Mouse (Mus musculus) testis, postnatal 10 days (tissue): ENCODE measurements at regions not wholly inside any gene's neighbourhood (a gene's known extent, or its start where the extent isn't known, plus 50 kb on each side); places are given as distances from the start of the nearest gene placed in this dataset.

ENCODE experiments used
- DNase-seq: peaks from one replicate; pipeline ENCODE4 v3.0.0; 2021; ENCODE audit warnings: low spot score

GRCm38 (mm10) chr9:35360139-35361100, 60.5 kb upstream of the Cdon start:
- DNase-seq: peak; percentile 64

- no peak for DNase-seq
Observed at GRCm38 (mm10) chr9:35361432-35361831, 59.5 kb upstream of the Cdon start.

- no peak for DNase-seq
Observed at GRCm38 (mm10) chr9:35362276-35362675, 58.7 kb upstream of the Cdon start.

- no peak for DNase-seq
Observed at GRCm38 (mm10) chr9:35363079-35363478, 57.8 kb upstream of the Cdon start.

GRCm38 (mm10) chr9:35363936-35364335, 57.0 kb upstream of the Cdon start:
- DNase-seq: no peak

GRCm38 (mm10) chr9:35365975-35366374, 55.0 kb upstream of the Cdon start:
- no peak for DNase-seq

- DNase-seq: no peak
Observed at GRCm38 (mm10) chr9:35369063-35369462, 51.9 kb upstream of the Cdon start.

- DNase-seq: no peak
Observed at GRCm38 (mm10) chr9:35370031-35370430, 50.9 kb upstream of the Cdon start.

- no peak for DNase-seq
Observed at GRCm38 (mm10) chr9:35370895-35371294, 50.0 kb upstream of the Cdon start.
